8 mouse cellular contexts compared by ENCODE assay signal in the genomic region with DNA sequence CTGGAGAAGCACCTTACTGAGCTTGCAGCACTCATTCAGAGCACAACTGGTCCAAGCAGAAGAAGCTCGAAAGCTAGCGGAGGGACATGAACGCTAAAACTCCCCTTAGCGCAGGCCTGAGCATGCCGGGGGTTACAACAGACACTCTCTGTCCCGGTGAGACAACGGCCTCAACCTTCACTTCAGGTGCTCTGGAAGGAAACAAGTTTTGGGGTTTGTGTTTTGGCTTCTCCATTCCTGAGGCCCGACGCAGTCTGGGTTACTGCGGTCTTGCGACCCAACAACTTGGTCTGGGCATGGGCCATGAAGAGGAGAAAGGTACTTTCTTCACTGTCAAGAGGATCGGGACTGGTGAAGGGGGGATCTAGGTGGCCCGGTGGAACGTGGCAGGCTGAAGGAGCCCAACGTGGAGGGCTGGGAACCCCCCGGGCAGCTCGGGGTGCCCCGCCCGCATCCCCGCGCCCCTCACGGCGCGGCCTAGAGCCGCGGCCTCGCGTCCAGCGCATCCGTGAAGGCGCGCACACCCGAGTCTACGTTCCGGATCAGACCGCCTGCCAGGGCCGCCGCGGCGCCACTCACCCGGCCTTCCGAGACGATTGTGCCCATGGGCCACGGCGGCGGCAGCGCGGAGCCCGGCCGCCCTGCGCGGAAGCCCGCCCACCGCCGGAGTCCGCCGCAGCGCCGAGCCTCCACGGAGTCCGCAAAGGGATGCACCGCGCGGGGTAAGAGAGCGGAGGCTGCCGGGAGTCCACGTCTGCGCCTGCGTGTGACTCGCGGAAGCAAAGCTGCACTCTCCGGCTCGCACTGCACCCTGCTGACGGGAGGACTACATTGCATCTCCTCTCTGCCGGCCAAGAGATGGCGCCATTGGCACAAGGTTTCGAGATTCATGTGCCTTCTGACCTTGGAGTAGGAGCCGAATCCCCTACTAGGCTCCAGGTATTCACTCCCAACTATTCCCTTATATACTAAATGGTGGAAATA. TPM values are rescaled to one million over a fixed set of nuclear protein-coding genes. Genes with fewer than 3 reads are reported as not detected.
A peak's percentile ranks its signal among the peaks of the same experiment; 100 is the strongest.
DNase-seq lines count a peak whose midpoint lies in the region; ATAC-seq and TF ChIP-seq lines count a peak whose summit lies in the region.

No protein-coding gene starts in this region.

- DNase-seq in ES-E14 (ENCODE audit: low read depth, low spot score) = peak; percentile 94
- DNase-seq in cerebellum, adult 11-12 months = peak; percentile 93
- peak; percentile 87 for DNase-seq in heart, postnatal 25 days (ENCODE audit: low spot score)
- peak; percentile 91 to 96 for DNase-seq in layer of hippocampus, adult 18-20 months (ENCODE audit: low spot score in 2 of 2)
- DNase-seq in lung, adult 2 months = peak; percentile 94
- peak; percentile 92 to 93 for DNase-seq in thymus, adult 18-20 months

- peak overlapping the region; percentile 71 for H3K27ac ChIP-seq in ES-E14 (ENCODE audit: insufficient read depth, low read depth, low read length, poor library complexity, severe bottlenecking)
- H3K27ac ChIP-seq in forebrain, embryonic 15.5 days (replicated peaks) = peak overlapping the region; percentile 65

- peak overlapping the region; percentile 99 for H3K9ac ChIP-seq in ES-E14 (ENCODE audit: insufficient read depth, low read depth, low read length, poor library complexity, severe bottlenecking)
- H3K9ac ChIP-seq in forebrain, embryonic 15.5 days (replicated peaks) = peak overlapping the region; percentile 96

- peak overlapping the region; percentile 97 to 98 for H3K4me3 ChIP-seq in ES-E14 (ENCODE audit: insufficient read depth in 1 of 2, low read depth in 1 of 2, low read length in 2 of 2, poor library complexity in 1 of 2, severe bottlenecking in 1 of 2)
- H3K4me3 ChIP-seq in forebrain, embryonic 15.5 days = peak overlapping the region; percentile 89
- H3K4me3 ChIP-seq in lung, adult 2 months (replicated peaks; ENCODE audit: extremely low read depth, low read depth, low read length) = peak overlapping the region; percentile 75

- peaks cover 15% of the 10 kb centered on the region for H3K36me3 ChIP-seq in ES-E14 (ENCODE audit: control insufficient read depth, insufficient read depth, low read length, poor library complexity, severe bottlenecking)
- H3K36me3 ChIP-seq in forebrain, embryonic 15.5 days = peaks cover 21% of the 10 kb centered on the region

- in situ Hi-C loops in ES-E14 (cut with MboI; ENCODE audit: low sequenced_read_pairs in 2 of 2, unreplicated experiment in 2 of 2) = no loop called here

- H3K9me3 ChIP-seq in ES-E14 (ENCODE audit: control insufficient read depth, insufficient read depth, low read depth, low read length) = no peaks in the 10 kb centered on the region
- no peaks in the 10 kb centered on the region for H3K9me3 ChIP-seq in forebrain, embryonic 15.5 days

- peak overlapping the region; percentile 58 for H3K4me2 ChIP-seq in forebrain, embryonic 15.5 days (replicated peaks)

- WGBS in forebrain, embryonic 15.5 days = under 1% methylated on average over 78 of the region's 78 CpGs
- WGBS in lung, adult 2 months = under 1% methylated on average over 78 of the region's 78 CpGs

- intact Hi-C loops in heart, postnatal 25 days (cut with DNase I) = loop anchor here (5.0 kb wide), 4 partner anchors 50 to 175 kb away; a partner anchor contains a TSS

- H3K4me1 ChIP-seq in ES-E14 (ENCODE audit: control insufficient read depth in 2 of 2, insufficient read depth in 2 of 2, low read length in 2 of 2, poor library complexity in 1 of 2) = peaks cover 0 to 9% of the 10 kb centered on the region in 2 experiments; a peak in 3 of 4 replicates
- H3K4me1 ChIP-seq in forebrain, embryonic 15.5 days = peaks cover 13% of the 10 kb centered on the region
- no peaks in the 10 kb centered on the region; the same call in 1 of the 2 replicates for H3K4me1 ChIP-seq in lung, adult 2 months (ENCODE audit: control insufficient read depth, insufficient read depth, low read length)

- ATAC-seq in forebrain, embryonic 15.5 days (replicated peaks) = peak; percentile 100
- ATAC-seq in neutrophil, adult 5-6 weeks (ENCODE audit: extremely low read depth, insufficient number of reproducible peaks, low FRiP score, poor library complexity, severe bottlenecking) = peak; percentile 99

- peak; percentile 60; the same call in 1 of the 2 replicates for TF ChIP-seq POLR2A in lung, adult 2 months (IDR thresholded peaks at IDR 0.05; ENCODE audit: borderline replicate concordance, extremely low read depth, low read depth, low read length)

- peak; percentile 100 for TF ChIP-seq CTCF in lung, adult 2 months (IDR thresholded peaks at IDR 0.05; ENCODE audit: insufficient read depth, low read length)

- no peaks in the 10 kb centered on the region for H3K27me3 ChIP-seq in forebrain, embryonic 15.5 days

TF ChIP-seq in ES-E14, 5 proteins besides CTCF, POLR2A, EP300 and RAD21:
- TF ChIP-seq ZC3H11A (IDR thresholded peaks at IDR 0.05; ENCODE audit: borderline replicate concordance, low read depth, low read length) (peak; percentile 76), CHD2 (IDR thresholded peaks at IDR 0.05; ENCODE audit: low read depth, low read length) (no peak), HCFC1 (IDR thresholded peaks at IDR 0.05; ENCODE audit: borderline replicate concordance, insufficient read depth, low read length) (peak; percentile 65; the same call in 1 of the 2 replicates), ZNF384 (IDR thresholded peaks at IDR 0.05; ENCODE audit: low read depth, low read length) (no peak)

RNA-seq across cellular contexts. Expression of a gene that starts 1.2 kb away (rescaled TPM):
- 137 and 175 TPM in 2 replicates for total RNA-seq in ES-E14 (2012; rRNA removed)
- 139 and 140 TPM in 2 replicates for polyA plus RNA-seq in forebrain, embryonic 15.5 days (2015; fragmentation: Nextera tagmentation; extraction: Ambion mirVana)
- total RNA-seq in heart, postnatal 25 days (2021) = 10 to 100 TPM; 57.1 to 61.4 TPM
- total RNA-seq in layer of hippocampus, adult 18-20 months (2021) = 10 to 100 TPM; 70.9 to 93.0 TPM
- polyA plus RNA-seq in lung, adult 2 months (2012; rRNA removed) = 28.2 and 62.4 TPM in 2 replicates
- 144 and 163 TPM in 2 replicates for total RNA-seq in neutrophil, adult 5-6 weeks (2017)

RNA-seq across cellular contexts. Expression of a gene that starts 23.3 kb away (rescaled TPM):
- not detected in 2 replicates for total RNA-seq in ES-E14 (2012; rRNA removed)
- polyA plus RNA-seq in forebrain, embryonic 15.5 days (2015; fragmentation: Nextera tagmentation; extraction: Ambion mirVana) = not detected in 2 replicates
- not detected for total RNA-seq in heart, postnatal 25 days (2021)
- total RNA-seq in layer of hippocampus, adult 18-20 months (2021) = not detected
- polyA plus RNA-seq in lung, adult 2 months (2012; rRNA removed) = not detected in 2 replicates
- total RNA-seq in neutrophil, adult 5-6 weeks (2017) = not detected in 2 replicates

RNA-seq across cellular contexts. Expression of a gene that starts 39.8 kb away (rescaled TPM):
- total RNA-seq in ES-E14 (2012; rRNA removed) = not detected in 2 replicates
- polyA plus RNA-seq in forebrain, embryonic 15.5 days (2015; fragmentation: Nextera tagmentation; extraction: Ambion mirVana) = not detected in 2 replicates
- total RNA-seq in heart, postnatal 25 days (2021) = 1 to 10 TPM in 1 of 2 experiments, under 1 TPM in 1; 0.64 to 1.0 TPM
- under 1 TPM; 0.07 to 0.08 TPM for total RNA-seq in layer of hippocampus, adult 18-20 months (2021)
- 0.23 and 0.30 TPM in 2 replicates for polyA plus RNA-seq in lung, adult 2 months (2012; rRNA removed)
- total RNA-seq in neutrophil, adult 5-6 weeks (2017) = 2.3 and 3.0 TPM in 2 replicates

RNA-seq across cellular contexts. Expression of a gene that starts 48.9 kb away (rescaled TPM):
- 18.9 and 19.6 TPM in 2 replicates for total RNA-seq in ES-E14 (2012; rRNA removed)
- 32.5 and 33.5 TPM in 2 replicates for polyA plus RNA-seq in forebrain, embryonic 15.5 days (2015; fragmentation: Nextera tagmentation; extraction: Ambion mirVana)
- 10 to 100 TPM in 1 of 2 experiments, 1 to 10 TPM in 1; 7.8 to 10.4 TPM for total RNA-seq in heart, postnatal 25 days (2021)
- 10 to 100 TPM; 40.0 to 41.4 TPM for total RNA-seq in layer of hippocampus, adult 18-20 months (2021)
- polyA plus RNA-seq in lung, adult 2 months (2012; rRNA removed) = 40.2 and 44.4 TPM in 2 replicates
- total RNA-seq in neutrophil, adult 5-6 weeks (2017) = 46.0 TPM in 2 replicates

Comparison
In these comparisons a context has a peak if more than half of its experiments do, and no peak if none do; other contexts are left out.
1. Peak in every context shown above with its lines: DNase-seq, ATAC-seq, H3K4me3 ChIP-seq and H3K27ac ChIP-seq.